Mouse (Mus musculus) right cerebral cortex, postnatal 10 days (tissue): ENCODE results near the gene Adam11.

Experiments used
- DNase-seq, 2 experiments: peaks; one replicate each; pipeline ENCODE4 v3.0.0; 2021; ENCODE audit warnings: low spot score in 2 of 2

Adam11 gene

DNA sequence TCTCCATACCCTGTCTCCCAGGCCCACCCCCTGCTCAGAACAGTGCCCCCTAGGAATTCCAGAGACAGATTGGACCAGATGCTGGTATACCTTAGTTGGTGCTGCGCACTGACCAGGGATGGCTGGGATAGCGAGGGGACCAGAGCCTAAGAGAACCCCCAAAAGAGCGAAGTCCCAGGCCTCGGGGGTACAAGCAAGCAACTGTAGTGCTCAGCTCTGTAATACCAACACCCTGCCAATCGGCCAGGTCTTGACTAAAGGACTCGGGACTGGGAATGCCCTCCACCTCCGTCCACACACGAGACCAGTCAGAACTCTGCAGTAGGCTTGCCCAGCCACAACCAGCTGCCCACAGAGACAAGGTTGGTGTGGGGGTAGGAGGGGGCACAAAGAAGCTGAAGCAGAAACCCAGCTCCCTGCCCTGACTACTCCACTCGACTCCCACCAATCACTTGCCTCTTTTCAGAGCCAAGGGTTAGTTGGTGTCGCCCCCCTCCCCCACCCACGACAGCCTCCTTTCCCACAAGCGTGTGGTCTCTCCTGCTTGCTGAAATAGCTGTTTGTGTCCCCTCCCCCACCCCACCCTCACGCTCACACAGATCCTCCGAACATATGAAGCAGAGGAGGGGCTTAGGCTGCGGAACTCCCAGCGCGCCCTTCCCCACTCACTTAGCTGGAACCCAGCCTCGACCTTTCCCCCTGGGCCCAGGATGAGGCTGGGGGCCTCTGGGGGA is 7.5 kb upstream of the Adam11 start:
- DNase-seq: peak in 1 of 2 experiments; percentile 54

GRCm38 (mm10) chr11:102754416-102754815 is 6.8 kb upstream of the Adam11 start:
- no peak for DNase-seq

DNA sequence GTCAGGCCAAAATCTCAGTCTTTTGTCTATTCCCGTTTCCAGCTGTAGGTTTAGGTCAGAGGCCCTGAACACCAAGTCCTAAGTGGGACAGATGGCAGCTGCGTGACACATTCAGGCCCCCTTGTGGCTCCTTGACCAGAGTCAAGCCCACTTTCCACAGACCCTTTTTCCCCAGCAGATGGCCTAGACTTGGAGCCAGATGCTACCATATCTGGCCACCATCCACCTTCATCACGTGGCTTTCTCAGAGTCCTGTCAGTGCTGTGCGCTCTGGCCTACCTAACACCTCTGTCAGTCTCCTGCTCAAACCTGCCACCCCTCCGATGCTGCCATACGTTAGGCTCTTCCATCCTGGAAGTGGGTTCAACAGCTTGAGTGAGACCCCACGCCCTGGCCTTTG is 5.8 kb upstream of the Adam11 start:
- no peak for DNase-seq

- DNase-seq: no peak
Measured at GRCm38 (mm10) chr11:102758977-102759376, 2.3 kb upstream of the Adam11 start.

DNA sequence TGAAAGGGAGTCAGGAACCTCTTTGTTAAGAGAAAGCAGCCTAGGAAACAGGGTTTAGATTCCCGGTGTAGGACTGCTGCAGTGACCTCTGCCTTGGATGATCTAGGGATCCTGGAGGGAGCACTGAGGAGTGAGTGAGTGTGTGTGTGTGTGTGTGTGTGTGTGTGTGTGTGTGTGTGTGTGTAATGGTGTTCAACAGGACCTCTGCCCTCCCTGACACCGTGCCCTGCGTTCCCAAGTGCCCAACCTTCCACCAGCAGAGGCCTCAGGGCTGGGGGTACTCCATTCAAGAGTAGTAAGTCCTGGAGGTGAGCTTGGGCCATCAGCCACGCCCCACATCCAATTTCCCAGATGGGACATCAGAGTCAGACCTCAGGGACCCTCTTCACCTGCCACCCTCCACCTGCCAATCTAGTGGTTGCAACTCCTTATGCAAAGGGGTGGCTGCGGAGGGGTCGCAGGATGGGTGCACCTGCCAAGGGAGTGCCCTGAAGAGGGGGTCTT is 382 bp upstream of the Adam11 start:
- no peak for DNase-seq

DNA sequence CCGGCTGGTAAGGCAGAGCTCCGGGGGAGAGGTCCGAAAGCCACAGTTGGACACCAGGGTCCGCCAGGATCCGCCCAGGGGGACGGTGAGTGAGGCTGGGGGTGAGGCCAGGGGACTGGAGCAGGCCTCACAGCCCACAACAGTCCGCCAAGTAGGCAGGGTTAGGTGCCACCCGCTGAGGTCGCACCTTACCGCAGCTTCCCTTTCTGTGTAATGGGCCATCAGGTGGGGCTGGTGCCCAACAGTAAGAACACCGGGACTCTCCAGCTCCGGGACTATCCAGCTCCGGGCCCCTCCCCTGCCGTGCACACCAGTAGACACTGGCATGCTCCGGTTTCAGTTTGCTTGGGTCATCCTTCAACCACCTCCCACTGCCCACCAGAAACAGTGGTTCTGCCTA is 1.0 kb downstream of the Adam11 start:
- DNase-seq: no peak

DNA sequence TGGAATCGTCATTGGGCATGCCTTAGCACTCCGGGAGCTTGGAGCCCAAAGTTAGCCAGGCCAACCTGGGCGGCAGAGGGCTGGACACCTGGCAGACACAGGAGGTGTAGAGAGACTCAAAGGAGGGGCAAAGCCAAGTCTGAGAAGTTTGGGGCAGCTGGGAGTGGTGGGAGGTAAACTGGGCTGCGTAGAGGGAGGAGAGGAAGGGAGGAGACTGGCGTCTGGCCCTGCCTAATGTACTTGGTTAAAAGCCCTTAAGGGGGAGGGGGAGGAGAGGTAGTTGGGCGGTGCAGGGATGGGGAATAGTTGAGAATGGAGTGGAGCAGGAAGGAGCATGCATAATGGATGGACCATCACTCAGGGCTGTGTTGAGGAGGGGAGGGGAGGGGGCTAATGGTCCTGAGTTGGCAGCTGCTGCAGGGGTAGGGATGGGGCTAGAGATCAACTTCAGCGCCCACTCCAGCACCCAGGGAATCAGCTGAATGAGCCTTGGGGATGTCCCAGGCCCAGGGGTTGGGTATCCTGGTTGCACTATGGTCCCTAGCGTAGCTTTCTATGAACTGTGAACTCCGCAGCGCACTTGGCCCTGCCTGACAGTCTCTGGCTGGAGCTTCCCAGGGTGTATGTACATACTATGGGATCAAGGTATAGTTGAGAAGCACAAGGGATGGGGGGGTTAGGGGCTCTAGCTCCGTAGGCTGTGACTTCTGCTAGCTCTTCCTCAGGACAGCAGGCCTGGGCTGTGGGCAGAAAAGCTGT is 1.9 kb downstream of the Adam11 start:
- no peak for DNase-seq

- no peak for DNase-seq
Measured at GRCm38 (mm10) chr11:102765416-102765815, 4.2 kb downstream of the Adam11 start.

DNA sequence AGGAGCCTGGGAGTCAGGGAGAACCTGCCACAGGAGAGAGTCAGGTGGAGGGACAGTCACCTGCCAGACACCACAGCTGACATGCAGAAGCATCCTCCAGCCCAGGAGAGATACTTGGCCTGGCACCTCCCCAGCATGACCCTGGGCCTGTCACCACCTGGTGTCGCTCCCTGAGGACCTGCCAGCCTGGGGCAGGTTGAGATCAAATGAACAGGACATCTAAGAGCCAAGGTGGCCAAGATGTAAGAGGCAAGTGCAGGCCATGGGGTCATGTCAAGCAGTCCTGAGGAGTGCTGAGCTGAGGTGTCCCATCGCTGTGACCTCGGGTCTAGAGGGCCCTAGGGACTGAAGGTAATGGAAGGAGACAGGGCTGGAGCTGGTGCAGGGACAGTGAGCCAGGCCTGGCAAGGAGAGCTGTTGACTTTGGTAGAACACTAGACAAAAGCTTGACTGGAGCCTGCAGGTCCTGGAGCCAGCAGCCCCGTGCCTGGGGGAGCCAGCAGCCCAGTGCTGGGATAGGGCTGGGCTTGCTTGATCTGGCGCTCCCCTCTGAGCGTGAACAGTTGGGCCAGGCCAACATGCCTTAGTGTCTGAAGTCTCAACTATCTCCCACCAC is 5.9 kb downstream of the Adam11 start:
- DNase-seq: no peak

DNA sequence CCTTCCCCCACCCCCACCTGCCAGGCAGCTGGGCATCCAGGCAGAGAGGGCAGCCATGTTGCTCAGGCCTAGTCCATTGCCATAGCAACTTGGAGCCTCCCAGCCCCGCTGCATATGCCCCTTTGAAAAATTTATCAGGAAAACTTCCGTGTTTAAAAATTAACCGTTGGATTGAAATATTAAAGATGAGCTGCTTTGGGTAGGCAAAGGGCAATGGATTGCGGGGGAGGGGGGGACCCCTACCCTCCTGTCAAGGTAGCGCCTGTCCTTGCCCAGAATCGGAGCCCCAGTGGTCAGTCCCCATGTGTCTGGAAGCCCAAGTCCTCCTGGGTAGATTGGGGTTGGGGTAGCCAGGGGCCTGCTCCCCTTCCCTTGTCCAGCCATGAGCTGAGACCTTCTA is 7.9 kb downstream of the Adam11 start:
- no peak for DNase-seq

DNA sequence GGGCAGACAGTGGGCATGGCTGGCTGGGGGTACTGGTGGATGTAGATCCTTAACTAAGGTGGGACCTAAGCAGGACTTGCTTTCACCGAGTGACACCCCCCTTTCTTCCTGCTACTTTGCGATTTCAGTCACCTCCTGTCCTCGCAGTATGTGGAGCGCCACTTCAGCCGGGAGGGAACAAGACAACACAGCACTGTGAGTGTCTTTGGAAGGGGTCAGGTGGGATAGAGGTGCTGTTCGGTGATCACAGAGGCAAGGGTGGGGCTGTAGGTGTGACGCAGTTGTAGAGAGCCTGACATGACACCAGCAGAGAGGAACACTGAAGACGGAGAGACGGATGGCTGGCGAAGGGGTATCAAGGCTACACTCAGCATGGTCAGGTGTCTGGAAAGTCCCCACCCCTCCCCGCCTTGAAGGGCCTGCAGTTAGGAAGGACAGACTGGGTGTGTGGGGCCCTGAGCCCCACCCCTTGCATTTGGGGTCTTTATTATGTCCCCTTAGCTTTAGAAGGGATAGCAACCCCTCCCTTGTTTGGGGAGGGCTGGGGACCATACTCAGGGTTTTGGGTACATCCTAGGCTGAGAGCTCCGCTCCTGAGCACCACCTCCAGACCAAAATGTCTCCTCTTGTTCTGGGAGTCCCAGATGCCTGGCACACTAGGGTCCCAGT is 8.9 kb downstream of the Adam11 start:
- DNase-seq: no peak

DNA sequence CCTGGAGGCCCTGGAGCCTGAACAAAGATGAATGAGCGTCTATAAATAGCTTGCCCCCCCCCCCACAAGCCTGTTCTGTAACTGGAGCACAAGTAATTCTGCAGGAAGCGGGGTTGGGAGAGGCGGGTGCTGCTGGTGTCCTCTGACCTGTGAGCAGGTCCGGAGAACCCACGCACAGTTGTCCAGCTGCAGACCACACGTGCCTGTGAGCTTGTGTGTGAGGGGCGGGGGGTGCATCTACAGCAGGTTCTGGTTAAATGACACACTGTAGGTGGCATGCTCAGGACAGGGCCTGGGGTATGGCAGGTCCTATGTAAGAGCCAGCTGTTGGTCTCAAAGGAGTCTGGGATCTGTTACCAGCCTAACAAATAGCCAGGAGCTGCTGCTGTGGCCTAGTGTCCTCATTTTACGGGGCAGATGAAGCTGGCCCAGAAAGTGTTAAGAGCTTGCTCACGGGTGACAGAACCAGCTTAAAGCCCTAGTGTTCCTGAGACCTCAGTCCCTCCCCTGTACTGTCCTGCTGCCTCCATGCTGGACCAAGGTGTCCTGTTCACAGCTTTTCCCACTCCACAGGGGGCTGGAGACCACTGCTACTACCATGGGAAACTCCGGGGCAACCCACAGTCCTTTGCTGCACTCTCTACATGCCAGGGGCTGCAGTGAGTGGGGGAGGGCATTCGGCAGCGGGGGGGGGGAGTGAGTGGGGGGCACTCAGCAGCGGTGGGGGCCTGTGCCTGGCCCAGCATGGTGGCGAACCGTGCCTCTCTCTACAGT is 9.6 kb downstream of the Adam11 start:
- DNase-seq: peak in 1 of 2 experiments; percentile 32

- peak in 1 of 2 experiments; percentile 26 for DNase-seq
Measured at GRCm38 (mm10) chr11:102771916-102772714, 10.9 kb downstream of the Adam11 start.

GRCm38 (mm10) chr11:102772771-102773700 is 11.8 kb downstream of the Adam11 start:
- DNase-seq: peak in 1 of 2 experiments; percentile 56

GRCm38 (mm10) chr11:102773713-102774611 is 12.7 kb downstream of the Adam11 start:
- DNase-seq: peak; percentile 89 to 91

DNA sequence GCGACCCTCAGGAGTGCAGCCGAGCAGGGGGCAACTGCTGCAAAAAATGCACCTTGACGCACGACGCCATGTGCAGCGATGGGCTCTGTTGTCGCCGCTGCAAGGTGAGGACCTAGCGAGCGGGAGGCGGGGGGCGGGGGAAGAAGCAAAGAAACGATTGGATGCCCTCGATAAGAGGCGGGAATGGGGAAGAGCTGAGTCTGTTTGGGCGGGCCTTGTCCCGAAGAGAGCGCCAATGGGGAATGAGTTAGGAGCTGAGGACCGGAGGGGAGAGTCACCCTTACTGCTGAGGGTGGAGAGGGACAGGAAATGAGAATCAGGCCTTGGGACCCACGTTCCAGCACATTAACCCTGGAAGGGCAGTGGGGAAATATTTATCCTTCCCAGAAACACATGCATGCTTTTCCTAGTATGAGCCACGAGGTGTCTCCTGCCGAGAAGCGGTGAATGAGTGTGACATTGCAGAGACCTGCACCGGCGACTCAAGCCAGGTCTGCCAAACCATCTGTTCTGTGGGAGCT is 13.4 kb downstream of the Adam11 start:
- DNase-seq: peak; percentile 90 to 92

DNA sequence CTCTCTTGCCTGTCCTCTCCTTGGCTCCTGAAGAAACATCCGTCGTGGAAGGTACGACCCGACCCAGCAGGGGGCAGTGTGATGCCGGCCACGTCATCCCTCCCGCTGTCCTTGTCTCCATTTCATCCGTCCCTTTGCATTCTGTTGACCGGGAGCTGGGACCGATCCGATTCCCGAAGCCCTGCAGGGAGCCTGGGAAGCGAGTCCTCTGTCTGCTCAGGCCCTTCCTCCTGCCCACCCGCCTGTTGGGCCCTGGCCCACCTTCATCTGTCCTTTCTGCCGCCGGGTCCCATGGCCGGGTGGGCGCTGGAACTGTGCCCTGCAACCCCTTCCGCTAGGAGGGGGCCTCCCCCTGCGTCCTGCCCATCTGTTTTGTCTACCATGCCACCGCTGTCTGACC is 16.4 kb downstream of the Adam11 start:
- DNase-seq: peak; percentile 84 to 85

DNA sequence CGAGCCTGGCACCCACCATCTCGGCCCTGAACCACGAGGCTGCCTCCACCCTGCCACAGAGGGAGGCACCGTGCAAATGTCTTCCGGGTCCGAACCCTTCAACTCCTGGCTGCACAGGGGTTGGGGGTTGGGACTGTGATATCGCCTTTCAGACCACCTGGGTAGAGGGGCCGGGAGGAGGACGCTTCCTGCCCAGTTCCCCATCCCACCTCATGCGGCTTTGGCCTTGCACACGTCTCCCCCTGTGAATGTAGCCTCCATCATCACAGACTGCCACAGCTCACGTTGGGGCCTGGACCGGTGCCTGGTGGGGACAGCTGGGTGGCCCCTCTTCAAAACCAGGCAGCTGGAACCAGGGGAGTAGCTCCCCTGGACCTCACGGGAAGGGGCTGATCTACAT is 16.9 kb downstream of the Adam11 start:
- no peak for DNase-seq
